Mouse (Mus musculus): ENCODE data around the gene Mpnd. TPM values are rescaled to one million over a fixed set of nuclear protein-coding genes. Genes with fewer than 3 reads are reported as not detected.

The Mpnd gene
- polyA plus RNA-seq, 2 experiments = 101 to 118 TPM

- H3K4me3 ChIP-seq (replicated peaks; ENCODE audit: low read length) = no peak overlapping the region
- WGBS = 77% methylated on average over 3 of the region's 3 CpGs
- ATAC-seq (ENCODE audit: low FRiP score, low read depth) = no peak
These were observed 2.5 kb upstream of the Mpnd start for GRCm38 (mm10) chr17:56003000-56003399.

GRCm38 (mm10) chr17:56006956-56007355, 1.4 kb downstream of the Mpnd start:
- H3K9me3 ChIP-seq (ENCODE audit: control insufficient read depth, low read length) = no peaks in the 10 kb centered on the region
- DNase-seq (ENCODE audit: low spot score) (no peak), ATAC-seq (ENCODE audit: low FRiP score, low read depth) (no peak)
- H3K27me3 ChIP-seq (ENCODE audit: control insufficient read depth, insufficient read depth, low read length) = no peaks in the 10 kb centered on the region
- no peak overlapping the region for H3K9ac ChIP-seq (ENCODE audit: low read depth, low read length, severe bottlenecking)
- 45% methylated on average over 10 of the region's 10 CpGs for WGBS
- H3K27ac ChIP-seq (replicated peaks; ENCODE audit: low read depth, low read length) = no peak overlapping the region
- H3K4me2 ChIP-seq (replicated peaks; ENCODE audit: low read depth, low read length, severe bottlenecking) = no peak overlapping the region
- TF ChIP-seq POLR2A (IDR thresholded peaks at IDR 0.05; ENCODE audit: borderline replicate concordance, extremely low read depth, insufficient read depth, insufficient read length) = no peak
- peaks cover 8% of the 10 kb centered on the region for H3K36me3 ChIP-seq (ENCODE audit: control insufficient read depth, insufficient read depth, low read length)
- no peak overlapping the region for H3K4me3 ChIP-seq (replicated peaks; ENCODE audit: low read length)
- H3K4me1 ChIP-seq (ENCODE audit: control insufficient read depth, insufficient read depth, low read length) = peaks cover 14% of the 10 kb centered on the region

More at GRCm38 (mm10) chr17:56003000-56003399, 2.5 kb upstream of the Mpnd start:
- Histone ChIP-seq H3K9me3 (ENCODE audit: control insufficient read depth, low read length) (no peaks in the 10 kb centered on the region), H3K4me1 (ENCODE audit: control insufficient read depth, insufficient read depth, low read length) (0 out of 2 replicates have a peak, but pooled peaks cover 3% of the 10 kb centered on the region), H3K36me3 (ENCODE audit: control insufficient read depth, insufficient read depth, low read length) (no peaks in the 10 kb centered on the region), H3K27ac (replicated peaks; ENCODE audit: low read depth, low read length) (no peak overlapping the region), H3K9ac (ENCODE audit: low read depth, low read length, severe bottlenecking) (no peak overlapping the region), H3K4me2 (replicated peaks; ENCODE audit: low read depth, low read length, severe bottlenecking) (no peak overlapping the region), H3K27me3 (ENCODE audit: control insufficient read depth, insufficient read depth, low read length) (peaks cover 11% of the 10 kb centered on the region; the same call in 1 of the 2 replicates)
- no peak for DNase-seq (ENCODE audit: low spot score)
- TF ChIP-seq POLR2A (IDR thresholded peaks at IDR 0.05; ENCODE audit: borderline replicate concordance, extremely low read depth, insufficient read depth, insufficient read length) = no peak

- ATAC-seq (ENCODE audit: low FRiP score, low read depth) (no peak; the same call in 1 of the 2 replicates), DNase-seq (ENCODE audit: low spot score) (no peak)
- Histone ChIP-seq H3K27ac (replicated peaks; ENCODE audit: low read depth, low read length) (peak overlapping the region; percentile 72; the same call in 1 of the 2 replicates), H3K4me1 (ENCODE audit: control insufficient read depth, insufficient read depth, low read length) (peaks cover 14% of the 10 kb centered on the region), H3K4me3 (replicated peaks; ENCODE audit: low read length) (peak overlapping the region; percentile 82), H3K36me3 (ENCODE audit: control insufficient read depth, insufficient read depth, low read length) (peaks cover 14% of the 10 kb centered on the region), H3K27me3 (ENCODE audit: control insufficient read depth, insufficient read depth, low read length) (no peaks in the 10 kb centered on the region), H3K4me2 (replicated peaks; ENCODE audit: low read depth, low read length, severe bottlenecking) (peak overlapping the region; percentile 100), H3K9ac (ENCODE audit: low read depth, low read length, severe bottlenecking) (peak overlapping the region; percentile 40; the same call in 1 of the 2 replicates), H3K9me3 (ENCODE audit: control insufficient read depth, low read length) (no peaks in the 10 kb centered on the region)
- WGBS = 31% methylated on average over 13 of the region's 14 CpGs
- no peak for TF ChIP-seq POLR2A (IDR thresholded peaks at IDR 0.05; ENCODE audit: borderline replicate concordance, extremely low read depth, insufficient read depth, insufficient read length)
These were observed 2.2 kb downstream of the Mpnd start for GRCm38 (mm10) chr17:56007444-56008355.

- Histone ChIP-seq H3K4me3 (replicated peaks; ENCODE audit: low read length) (peak overlapping the region; percentile 82), H3K4me2 (replicated peaks; ENCODE audit: low read depth, low read length, severe bottlenecking) (peak overlapping the region; percentile 100), H3K4me1 (ENCODE audit: control insufficient read depth, insufficient read depth, low read length) (peaks cover 14% of the 10 kb centered on the region), H3K27me3 (ENCODE audit: control insufficient read depth, insufficient read depth, low read length) (no peaks in the 10 kb centered on the region), H3K36me3 (ENCODE audit: control insufficient read depth, insufficient read depth, low read length) (peaks cover 20% of the 10 kb centered on the region), H3K9me3 (ENCODE audit: control insufficient read depth, low read length) (no peaks in the 10 kb centered on the region), H3K27ac (replicated peaks; ENCODE audit: low read depth, low read length) (peak overlapping the region; percentile 85), H3K9ac (ENCODE audit: low read depth, low read length, severe bottlenecking) (peak overlapping the region; percentile 72)
- peak; percentile 94 for ATAC-seq (ENCODE audit: low FRiP score, low read depth)
- 2% methylated on average over 21 of the region's 21 CpGs for WGBS
- TF ChIP-seq POLR2A (IDR thresholded peaks at IDR 0.05; ENCODE audit: borderline replicate concordance, extremely low read depth, insufficient read depth, insufficient read length) = no peak
- peak; percentile 99 for DNase-seq (ENCODE audit: low spot score)
These were observed 3.0 kb downstream of the Mpnd start for GRCm38 (mm10) chr17:56008356-56009087.
